Mouse (Mus musculus) induced T-regulatory cell, adult 2 months (primary cell): Measurements from ENCODE around the gene Sypl.

Experiments used
- DNase-seq: peaks from one replicate; pipeline ENCODE4 v3.0.0-alpha.2; 2012; ENCODE audit warnings: low read depth

Gene Sypl

DNA sequence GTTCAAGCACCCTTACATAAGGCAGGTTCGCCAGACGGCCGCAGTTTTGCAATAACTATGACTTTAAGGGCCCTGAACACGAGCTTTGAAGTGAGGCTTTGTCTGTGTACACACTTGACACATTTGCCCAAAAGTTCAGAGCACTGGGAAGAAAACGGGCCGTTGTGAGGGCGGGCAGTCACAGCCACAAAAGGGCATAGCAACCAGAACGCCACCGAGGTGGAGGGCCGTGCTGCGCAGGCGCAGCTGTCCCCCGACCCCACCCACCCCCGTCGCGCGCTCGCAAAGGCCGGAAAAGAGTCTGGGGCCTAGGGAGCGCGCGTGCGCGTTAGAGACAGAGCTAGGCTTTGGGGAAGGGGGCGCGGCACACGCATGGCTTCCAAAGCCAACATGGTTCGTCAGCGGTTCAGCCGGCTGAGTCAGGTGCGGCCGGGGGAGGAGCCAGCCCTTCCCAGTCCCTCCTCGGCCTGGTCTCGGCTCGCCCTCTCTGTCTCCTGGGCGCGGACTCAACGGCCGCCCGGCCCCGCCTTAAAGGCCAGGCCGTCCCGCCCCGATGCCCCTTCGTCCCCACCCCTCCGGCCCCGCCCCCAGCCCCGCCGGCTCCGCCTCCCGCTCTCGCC lies at the start of gene Sypl:
Gene Sypl (plus strand): TSS at position 296 of the 620 bp plus-strand sequence.
- DNase-seq = peak; percentile 99

DNA sequence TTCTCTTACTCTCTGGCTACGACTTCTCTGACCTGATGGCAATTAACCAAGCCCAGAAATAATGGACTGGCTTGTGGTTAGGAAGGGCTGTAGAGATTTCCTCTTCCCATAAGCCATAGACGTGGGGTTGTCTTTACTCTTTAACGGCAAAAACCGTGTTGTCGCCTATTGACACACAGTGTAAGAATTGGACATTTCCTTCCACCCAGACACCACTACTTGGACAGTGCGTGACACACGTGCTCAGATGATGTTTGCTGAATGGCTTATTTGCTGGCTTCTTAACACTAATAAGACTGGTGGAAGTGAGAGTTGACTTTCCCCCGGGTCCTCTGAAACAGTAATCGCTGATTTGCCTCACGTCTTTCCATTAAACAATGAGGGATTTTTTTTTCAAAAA lies 44.0 kb upstream of the Sypl start:
- no peak for DNase-seq

DNA sequence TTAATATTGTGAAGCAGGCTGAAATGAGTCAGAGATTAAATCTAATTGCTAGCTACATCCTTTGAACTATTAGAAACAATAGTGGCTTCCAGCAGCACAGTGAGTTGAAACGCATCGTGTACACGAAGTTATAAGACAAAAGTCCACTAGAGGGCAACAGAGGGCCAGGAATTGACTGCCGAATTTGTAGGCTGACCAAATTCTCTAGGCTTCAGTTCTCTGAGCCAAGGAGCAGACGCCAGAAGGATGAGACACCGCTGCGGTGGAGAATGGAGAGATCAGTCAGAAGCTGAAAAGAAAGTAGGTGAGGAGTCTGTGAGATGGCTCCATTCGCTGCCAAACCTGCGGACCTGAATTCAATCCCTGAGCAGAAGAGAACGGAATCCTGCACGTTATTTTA lies 43.6 kb upstream of the Sypl start:
- peak; percentile 87 for DNase-seq

DNA sequence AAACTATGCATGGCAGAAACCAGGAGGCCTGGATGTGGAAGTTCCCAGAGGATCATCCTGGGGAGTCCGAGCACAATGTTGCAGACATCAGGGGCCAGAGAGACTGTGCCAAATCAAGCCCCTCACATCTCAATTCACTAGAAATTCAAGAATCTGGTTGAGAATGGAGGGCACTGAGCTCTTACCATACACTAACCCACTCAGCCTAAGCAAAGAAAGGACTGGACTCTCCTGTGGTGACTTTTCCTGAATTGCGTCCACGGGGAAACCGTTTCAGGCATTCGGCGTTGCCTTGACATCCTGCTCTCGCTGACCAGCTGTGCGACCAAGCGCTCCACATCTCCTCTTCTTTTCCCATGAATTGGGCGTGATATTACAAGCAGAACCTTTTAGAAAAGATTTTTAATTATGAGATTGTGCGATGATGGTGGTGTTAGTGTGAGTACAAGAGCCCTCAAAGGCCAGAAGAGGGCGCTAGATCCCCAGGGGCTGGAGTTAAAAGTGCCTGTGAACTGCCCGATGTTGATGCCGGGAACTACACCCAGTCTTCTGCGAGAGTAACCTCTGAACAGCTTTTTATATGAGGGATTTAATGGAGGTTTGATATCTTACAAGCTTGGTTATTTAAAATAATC lies 43.0 kb upstream of the Sypl start:
- peak; percentile 82 for DNase-seq

DNA sequence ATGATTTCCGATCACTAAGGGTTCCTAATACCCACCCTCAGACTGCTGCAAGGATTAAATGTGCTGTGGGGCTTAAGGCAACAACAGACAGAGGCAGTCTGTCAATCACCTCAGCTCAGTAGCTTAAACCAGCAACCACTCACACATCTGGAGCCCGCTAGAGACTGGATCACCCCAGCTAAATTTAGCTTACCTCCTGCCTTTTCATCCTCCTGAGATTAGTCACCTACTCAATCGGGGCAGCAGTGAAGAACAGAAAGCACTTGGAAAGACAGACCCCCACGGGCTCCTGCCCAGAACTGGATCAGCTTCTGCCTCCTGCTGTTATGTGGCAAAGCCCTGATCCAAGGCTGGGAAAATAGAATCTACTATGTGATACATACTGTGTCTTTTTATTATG lies 42.1 kb upstream of the Sypl start:
- DNase-seq = peak; percentile 7

DNA sequence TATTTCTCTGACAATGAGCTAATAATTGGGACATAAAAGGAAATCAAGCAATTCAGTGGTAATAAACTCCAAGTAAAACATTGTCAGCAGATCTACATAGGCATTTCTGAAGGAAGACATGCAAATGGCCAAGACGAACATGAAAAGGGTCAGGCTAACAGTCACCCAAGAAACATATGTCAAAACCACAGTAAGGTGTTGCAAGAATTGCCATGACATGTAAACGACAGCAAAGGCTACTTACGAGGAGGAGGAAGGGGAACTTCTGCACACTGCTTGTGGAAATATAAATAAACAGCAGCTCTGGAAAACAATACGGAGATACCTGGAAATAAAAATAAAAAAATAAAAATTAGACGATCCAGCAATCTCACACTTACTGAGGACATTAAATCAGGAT lies 40.9 kb upstream of the Sypl start:
- no peak for DNase-seq

DNA sequence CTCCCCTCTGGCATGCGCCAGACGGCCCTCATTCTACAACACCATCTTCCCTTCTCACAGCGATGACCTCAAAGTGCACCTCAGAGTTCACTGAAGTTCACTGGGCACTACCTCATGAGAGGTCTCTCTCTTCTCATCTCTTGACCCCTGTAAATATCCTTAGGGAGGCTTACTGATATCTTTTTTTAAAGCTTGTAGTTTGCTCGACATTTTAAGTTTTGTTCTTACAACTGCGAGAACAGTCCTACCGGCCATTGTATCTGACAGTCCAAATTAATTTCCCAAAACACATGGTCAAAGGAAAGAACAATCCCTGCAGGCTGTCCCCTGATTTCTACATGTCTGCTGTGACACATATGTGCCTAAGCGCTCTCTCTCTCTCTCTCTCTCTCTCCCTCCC lies 35.0 kb upstream of the Sypl start:
- no peak for DNase-seq

DNA sequence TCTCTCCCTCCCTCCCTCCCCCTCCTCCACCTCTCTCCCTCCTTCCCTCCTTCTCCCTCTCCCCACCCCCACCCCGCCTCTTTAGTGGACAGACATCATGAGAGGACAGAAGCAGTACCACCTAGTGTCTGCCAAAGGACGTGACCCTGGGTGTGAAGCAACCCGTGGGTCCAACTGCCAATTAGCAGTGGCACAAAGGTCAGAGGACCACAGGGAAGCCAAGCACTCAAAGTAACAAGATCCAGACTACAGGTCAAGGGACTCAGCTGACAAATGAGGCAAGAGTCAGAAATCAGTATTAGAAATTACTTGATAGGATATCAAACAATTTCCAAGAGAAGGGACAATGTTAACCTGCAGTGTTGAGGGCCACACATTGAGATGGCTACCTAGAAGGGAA lies 34.6 kb upstream of the Sypl start:
- DNase-seq = no peak

DNA sequence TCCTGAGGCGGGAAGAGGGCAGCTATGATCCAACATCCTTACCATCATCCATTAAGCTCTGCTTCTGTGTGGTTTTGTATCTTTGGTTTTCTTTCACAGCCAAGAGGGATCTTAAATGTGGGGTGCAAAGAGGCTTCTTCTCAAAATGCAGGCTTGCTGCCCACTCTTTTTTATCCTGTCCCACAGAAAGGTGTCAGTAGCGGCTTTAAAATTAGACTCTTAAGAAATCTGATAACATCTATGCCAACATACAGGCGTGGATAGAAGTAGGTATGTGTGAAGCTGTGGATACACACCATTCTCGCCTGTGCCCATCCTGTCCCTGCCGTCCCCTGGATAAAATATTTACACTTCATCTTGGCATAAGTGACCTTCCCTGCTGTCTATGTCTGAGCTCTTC lies 34.2 kb upstream of the Sypl start:
- DNase-seq = no peak

DNA sequence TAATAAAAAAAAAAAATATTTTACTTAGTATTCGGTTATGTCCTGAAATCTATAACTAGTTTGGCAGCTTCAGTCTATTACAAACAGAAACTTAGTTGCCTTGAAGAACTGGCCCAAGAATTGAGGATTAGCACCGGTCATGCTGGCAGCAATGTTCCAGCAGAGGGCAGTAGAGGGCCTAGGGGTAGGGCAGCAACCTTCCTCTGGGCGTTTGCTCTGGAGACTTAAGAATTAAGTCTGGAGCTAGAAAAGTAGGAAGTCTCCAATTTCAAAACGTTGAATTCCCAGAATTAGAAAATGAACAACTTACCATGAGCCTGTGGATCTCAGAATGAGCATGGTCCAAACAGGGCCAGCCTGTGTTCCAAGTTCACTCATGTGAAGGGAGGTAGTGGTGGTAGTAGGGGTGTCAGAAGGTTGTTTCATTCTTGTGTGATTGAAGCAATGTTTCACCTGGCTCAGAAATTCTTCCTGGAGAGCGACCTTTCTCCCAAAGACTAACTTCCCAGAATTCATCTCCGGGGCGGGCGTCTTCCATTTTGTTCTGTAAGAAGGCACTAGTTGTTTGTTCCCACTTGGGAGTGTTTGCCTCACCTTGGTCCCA lies 33.4 kb upstream of the Sypl start:
- DNase-seq = peak; percentile 81

DNA sequence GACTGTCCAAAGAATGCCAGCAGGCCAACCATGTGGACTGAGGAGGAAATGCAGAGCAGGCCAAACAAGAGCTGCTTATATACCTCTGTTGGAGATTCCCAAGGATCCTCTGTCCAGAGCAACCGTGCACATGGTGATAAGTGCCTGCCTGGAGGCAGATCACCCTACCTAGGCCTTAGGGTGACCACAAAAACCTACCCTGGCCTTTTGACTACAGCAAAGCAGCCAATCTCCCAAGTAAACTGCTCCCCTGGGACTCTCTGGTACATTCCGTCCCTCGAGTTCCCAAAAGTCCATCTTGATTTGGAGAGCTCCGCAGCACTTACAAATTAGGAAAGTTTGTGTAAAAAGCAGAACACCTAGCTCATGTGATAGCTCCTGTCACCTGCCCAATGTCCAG lies 32.6 kb upstream of the Sypl start:
- DNase-seq = no peak

DNA sequence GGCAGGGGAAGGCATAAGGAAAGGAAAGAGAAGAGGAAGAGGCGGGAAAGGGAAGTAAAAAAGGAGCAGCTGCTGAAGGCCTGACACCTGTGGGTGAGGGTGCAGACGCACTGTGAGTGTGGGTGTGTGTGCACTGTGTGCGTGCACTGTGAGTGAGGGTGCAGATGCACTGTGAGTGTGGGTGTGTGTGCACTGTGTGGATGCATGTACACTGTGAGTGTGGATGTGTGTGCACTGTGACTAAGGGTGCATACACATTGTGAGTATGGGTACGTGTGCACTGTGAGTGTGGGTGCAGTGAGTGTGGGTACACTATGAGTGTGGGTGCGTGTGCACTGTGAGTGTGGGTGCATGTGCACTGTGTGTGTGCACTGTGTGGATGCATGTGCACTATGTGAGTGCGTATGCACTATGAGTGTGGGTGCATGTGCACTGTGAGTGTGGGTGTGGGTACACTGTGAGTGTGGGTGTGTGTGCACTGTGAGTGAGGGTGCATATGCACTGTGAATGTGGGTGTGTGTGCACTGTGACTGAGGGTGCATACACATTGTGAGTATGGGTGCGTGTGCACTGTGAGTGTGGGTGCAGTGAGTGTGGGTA lies 32.1 kb upstream of the Sypl start:
- no peak for DNase-seq

DNA sequence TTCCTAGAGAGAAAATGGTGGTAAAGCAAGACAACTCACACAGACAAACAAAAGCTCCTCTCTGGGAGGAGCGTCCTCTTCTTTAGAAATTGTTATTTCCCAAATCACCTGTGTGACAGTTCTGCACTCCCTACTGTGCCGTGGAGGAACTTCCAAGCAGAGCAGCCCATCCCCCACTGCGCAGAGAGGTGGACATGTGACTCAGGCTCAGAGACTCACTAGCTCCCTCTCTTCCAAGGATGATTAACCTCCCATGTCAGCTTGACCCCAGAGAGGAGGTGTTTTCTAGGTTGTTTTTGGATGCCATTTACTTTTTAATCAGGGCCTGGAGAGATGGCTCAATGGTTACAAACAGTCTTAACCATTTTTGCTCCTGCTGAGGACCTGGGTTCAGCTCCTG lies 29.4 kb upstream of the Sypl start:
- no peak for DNase-seq

DNA sequence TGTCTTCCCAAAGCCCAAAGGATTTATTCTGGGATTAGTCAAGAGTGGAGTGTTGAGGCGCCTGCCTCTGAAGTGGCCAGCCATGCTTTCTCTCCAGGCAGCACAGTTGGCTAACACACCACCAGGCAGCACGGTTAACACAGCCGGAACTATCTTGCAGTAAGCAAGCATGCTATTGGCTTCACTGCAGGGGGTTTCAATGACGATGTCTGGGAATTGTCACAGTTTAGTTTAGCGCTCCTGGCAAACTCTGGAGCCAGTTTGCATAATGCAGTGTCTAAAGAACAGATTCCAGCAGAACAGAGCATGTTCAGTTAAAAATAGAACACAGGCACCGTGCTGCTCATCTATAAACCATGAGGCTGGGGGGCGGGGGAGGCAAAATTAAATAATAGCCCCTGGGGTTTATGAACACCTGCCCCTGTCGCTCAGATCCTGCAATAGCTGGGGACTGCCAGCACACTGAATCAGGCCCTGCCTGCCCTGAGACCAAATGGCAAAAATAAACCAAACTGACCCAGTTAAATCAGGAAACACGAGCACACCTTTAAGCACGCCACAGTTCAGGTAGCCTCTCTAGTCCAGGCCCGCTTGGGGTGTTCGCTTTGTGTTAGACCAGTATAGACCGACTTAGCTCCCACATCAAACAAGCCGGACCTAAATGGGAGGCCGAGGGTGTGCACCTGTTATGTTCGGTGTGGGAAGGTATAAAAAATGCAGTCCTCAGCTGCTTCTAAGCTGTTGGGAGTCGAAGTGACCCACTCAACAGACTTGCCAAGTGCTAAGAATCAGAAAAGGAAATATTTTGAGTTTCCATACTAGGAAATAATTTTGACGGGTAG lies 27.1 kb upstream of the Sypl start:
- DNase-seq = no peak

DNA sequence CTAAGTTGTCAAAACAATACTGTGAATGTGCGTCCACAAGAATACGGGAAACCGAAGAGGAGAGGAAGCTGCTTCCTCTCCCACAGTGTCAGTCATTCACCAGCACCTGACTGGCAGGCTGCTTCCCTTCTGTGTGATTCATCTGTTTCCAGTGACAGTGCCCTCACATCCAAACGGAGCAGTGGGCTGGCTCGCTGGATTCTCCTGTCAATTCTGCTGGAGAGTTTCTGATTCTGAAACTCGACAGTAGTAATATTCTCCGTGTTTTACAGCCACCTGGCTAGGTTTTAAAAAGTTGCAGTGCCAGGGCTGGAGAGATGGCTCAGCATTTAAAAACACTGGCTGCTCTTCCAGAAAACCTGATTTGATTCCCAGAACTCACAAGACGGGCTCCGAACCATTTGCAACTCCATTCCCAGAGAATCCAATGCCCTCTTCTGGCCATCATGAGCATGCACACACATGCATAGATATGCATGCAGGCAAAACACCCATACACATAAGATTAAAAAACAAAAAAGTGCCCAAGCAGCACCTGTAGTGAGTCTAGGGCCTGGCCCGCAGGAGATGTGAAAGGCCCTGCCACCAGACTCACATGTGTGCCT lies 26.4 kb upstream of the Sypl start:
- DNase-seq = no peak

DNA sequence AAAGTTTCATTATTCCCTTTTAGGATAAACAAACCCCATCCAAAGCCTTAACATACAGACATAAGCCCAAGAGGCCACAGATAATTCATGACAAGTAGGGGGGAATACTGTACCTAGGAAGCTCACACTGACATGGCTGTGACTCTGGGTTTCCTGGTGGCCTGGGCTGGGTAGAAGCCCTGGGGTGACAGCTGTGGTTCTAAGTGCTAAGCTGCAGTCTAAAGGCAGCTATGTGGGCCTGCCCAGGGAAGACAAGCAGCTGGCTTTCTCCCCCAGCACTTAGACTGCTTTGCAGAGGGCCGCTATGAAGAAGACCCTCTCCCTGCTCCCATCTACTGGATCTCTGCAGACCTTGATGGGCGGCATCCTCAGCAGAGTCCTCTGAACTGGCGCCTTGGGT lies 25.5 kb upstream of the Sypl start:
- DNase-seq = no peak

DNA sequence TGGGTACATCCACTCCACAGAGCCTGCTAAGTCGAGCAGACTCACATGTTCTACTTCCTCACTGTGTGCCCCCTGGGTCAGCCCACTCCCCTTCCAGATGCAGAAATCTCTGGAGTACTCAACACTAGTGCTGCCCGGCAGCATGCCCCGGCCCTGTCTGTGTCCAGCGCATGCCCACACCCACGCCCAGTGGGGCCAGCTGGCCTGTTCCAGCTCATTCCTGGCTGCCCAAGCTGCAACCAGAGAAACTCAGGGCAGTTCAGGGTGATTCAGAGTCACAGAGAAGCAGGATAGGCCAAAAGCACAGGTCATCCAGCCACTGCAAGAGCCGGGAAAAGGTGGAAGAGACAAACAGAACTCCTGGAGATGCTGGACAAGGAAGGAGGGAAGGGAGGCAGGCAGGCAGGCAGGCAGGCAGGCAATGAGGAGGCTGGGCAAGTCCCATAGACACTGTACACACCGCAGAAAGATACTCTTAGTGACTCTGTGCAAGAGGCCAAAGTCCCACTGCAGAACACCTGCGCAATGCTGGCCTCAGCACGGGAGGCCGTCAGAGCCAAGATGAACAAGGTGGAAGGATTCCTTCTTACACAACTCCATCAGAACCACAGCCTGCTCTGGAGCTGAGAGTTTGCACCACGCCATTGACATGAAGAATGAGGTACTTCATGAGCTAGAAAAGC lies 23.7 kb upstream of the Sypl start:
- no peak for DNase-seq

DNA sequence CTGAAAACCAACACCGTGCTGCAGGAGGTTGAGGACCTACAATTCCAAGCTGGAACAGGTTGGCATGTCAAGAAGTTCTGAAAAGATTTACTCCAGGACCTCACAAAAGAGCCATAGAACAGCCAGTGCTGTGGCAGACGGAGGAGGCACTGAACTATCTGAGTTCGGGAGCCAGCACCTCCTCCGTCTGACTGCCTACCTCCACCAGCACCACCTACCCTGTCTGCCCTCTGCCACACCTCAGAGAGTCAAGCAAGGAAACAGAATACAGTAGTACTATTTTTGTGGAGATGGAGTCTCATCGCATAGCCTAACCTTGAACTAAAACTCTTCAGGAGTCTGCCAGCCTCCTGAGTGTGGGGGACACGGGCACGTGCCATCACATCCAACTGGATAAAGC lies 23.1 kb upstream of the Sypl start:
- no peak for DNase-seq

DNA sequence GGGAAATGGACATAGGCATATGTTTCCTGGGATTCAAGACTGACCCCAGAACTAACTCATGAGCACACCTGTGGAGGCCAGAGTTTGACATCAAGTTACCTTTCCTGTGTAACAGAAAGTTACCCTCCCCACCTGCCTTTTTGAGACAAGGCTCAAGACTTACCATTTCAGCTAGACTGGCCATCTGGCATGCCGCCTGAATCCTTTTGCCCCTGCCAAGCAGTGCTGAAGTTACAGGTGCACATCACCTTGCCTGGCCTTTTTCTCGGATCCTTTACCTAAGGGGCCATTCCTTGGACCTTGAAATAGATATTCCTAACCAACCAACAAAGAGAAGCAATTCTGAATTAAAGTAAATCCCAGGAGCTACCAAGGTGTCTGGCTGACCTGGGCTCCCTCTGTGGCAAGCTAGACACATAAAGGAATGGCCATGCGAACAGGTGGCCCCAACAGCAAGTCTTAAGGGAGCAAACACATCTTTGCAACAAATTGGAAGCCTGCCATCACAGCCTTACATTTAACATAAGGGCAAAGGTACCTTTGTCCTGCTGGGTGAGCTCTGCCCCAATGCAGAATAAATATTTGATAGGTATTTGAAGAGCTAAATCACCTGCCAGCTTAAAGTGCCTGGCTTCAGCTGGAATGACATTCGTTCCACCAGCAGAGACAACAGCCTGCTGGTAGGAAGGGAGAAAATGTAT lies 17.3 kb upstream of the Sypl start:
- DNase-seq = no peak

DNA sequence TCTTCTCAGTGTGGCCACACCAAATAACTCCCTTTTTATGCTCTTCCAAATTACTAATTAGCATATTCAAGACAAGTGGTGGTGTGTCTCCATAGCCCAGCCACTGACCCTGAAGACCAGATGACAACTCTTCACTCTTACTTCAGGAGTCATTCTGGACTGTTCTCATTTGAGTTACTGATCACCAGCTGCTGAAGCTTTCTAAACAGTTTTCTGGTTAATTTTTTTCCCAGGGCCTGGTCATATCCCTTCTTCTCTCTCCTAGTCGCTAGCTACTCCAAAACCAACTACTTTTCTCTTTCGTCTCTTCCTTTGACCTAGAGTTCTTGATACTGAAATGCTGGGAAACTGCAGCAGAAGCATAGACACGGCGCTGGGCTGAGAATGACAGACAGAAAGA lies 12.6 kb upstream of the Sypl start:
- no peak for DNase-seq

DNA sequence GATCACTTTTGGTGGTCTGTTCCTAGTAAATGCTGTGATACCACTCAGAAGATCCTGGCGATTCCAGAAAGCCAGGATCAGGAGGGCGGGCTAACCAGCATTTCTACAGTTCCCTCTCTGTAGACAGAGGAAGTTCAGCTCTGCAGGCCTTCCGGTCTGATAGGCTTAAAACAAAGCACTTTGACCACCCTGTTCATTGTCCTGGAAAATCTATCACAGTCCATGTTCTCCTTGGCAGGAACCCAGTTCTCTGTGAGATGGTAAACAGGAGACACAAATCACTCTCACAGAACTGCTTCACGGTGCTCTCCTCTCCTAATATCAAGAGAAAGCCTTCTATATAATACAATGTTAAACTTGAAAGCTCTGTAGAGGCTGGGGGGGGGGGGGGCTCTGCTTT lies 10.3 kb upstream of the Sypl start:
- DNase-seq = no peak
